Mouse (Mus musculus) hindbrain, embryonic 14.5 days (tissue): ENCODE measurements around the gene Epb41l1. TPM values are rescaled to one million over a fixed set of nuclear protein-coding genes. Genes with fewer than 3 reads are reported as not detected.

Experiments
- ATAC-seq: fragments of 200-750 bp; cut with Nextera tagmentation; 2 replicates; pipeline ENCODE4 v1.8.0; 2017; ENCODE audit warnings: moderate number of reproducible peaks, mild to moderate bottlenecking, moderate TSS enrichment, moderate library complexity; ENCODE audit not compliant: low FRiP score
- DNase-seq: peaks from one replicate; pipeline ENCODE4 v3.0.0-alpha.2; 2015; ENCODE audit warnings: low spot score
- H3K27ac ChIP-seq: fragments of 300-500 bp; sonication (generic); 2 replicates; pipeline ENCODE4 v1.5.1; 2014; ENCODE audit warnings: mild to moderate bottlenecking, moderate library complexity
- H3K27me3 ChIP-seq: fragments of 300-500 bp; sonication (generic); 2 replicates; pipeline ENCODE4 v1.6.1; 2014; ENCODE audit warnings: mild to moderate bottlenecking, low read length, mixed read lengths; ENCODE audit not compliant: control insufficient read depth, insufficient read depth
- H3K36me3 ChIP-seq: fragments of 300-500 bp; sonication (generic); replicated peaks from 2 replicates; pipeline ENCODE4 v1.6.1; 2014; ENCODE audit not compliant: control insufficient read depth, insufficient read depth
- H3K4me1 ChIP-seq: fragments of 300-500 bp; sonication (generic); replicated peaks from 2 replicates; pipeline ENCODE4 v1.6.1; 2014; ENCODE audit warnings: antibody characterized with exemption, low read length, mixed read lengths; ENCODE audit not compliant: control insufficient read depth, insufficient read depth
- H3K4me2 ChIP-seq: fragments of 300-500 bp; sonication (generic); replicated peaks from 2 replicates; pipeline ENCODE4 v1.6.1; 2014; ENCODE audit warnings: mild to moderate bottlenecking, moderate library complexity
- H3K4me3 ChIP-seq: fragments of 300-500 bp; sonication (generic); replicated peaks from 2 replicates; pipeline ENCODE4 v1.5.1; 2014; ENCODE audit warnings: mild to moderate bottlenecking, low read length
- H3K9ac ChIP-seq: fragments of 300-500 bp; sonication (generic); 2 replicates; pipeline ENCODE4 v1.6.1; 2014
- H3K9me3 ChIP-seq: fragments of 300-500 bp; sonication (generic); 2 replicates; pipeline ENCODE4 v1.6.1; 2016; ENCODE audit warnings: low read length; ENCODE audit not compliant: control insufficient read depth
- WGBS: fragments of 180-500 bp; shearing (Covaris S2); extraction: QIAGEN DNeasy Blood & Tissue Kit; methylation state at CpG from one replicate; pipeline ENCODE4 v1.1.7; 2014; 5-methylcytosine and 5-hydroxymethylcytosine counted together
- polyA plus RNA-seq: library from polyadenylated mRNA; unstranded; fragments of >200 nt; fragmentation: Nextera tagmentation; extraction: Ambion mirVana; gene quantifications from 2 replicates; pipeline ENCODE4 v1.2.1, GENCODE M21; 2014

Epb41l1 gene
- polyA plus RNA-seq, 1 experiment from 2014 or later = 19.5 TPM

GRCm38 (mm10) chr2:156552421-156552820 lies 131.7 kb downstream of the Epb41l1 start:
- Histone ChIP-seq H3K9me3 (no peaks in the 10 kb centered on the region), H3K4me3 (no peak overlapping the region), H3K9ac (no peak overlapping the region), H3K36me3 (peaks cover 60% of the 10 kb centered on the region), H3K27me3 (no peaks in the 10 kb centered on the region), H3K4me2 (no peak overlapping the region), H3K4me1 (peaks cover 8% of the 10 kb centered on the region), H3K27ac (no peak overlapping the region)
- WGBS = 91% methylated on average over 4 of the region's 4 CpGs
- DNase-seq (no peak), ATAC-seq (no peak)

GRCm38 (mm10) chr2:156561808-156562207 lies 141.1 kb downstream of the Epb41l1 start:
- Histone ChIP-seq H3K27ac (no peak overlapping the region), H3K4me1 (no peaks in the 10 kb centered on the region), H3K4me2 (no peak overlapping the region), H3K9ac (no peak overlapping the region), H3K27me3 (no peaks in the 10 kb centered on the region), H3K4me3 (no peak overlapping the region), H3K36me3 (peaks cover 67% of the 10 kb centered on the region), H3K9me3 (no peaks in the 10 kb centered on the region)
- ATAC-seq = no peak
- no peak for DNase-seq
- 93% methylated on average over 2 of the region's 2 CpGs for WGBS

GRCm38 (mm10) chr2:156563557-156563956 lies 142.8 kb downstream of the Epb41l1 start:
- Histone ChIP-seq H3K4me3 (no peak overlapping the region), H3K4me1 (no peaks in the 10 kb centered on the region), H3K4me2 (no peak overlapping the region), H3K27me3 (no peaks in the 10 kb centered on the region), H3K27ac (no peak overlapping the region), H3K36me3 (peaks cover 67% of the 10 kb centered on the region), H3K9me3 (no peaks in the 10 kb centered on the region), H3K9ac (no peak overlapping the region)
- no peak for ATAC-seq
- DNase-seq = no peak
- 87% methylated on average over 5 of the region's 5 CpGs for WGBS

GRCm38 (mm10) chr2:156566512-156566911 lies 145.8 kb downstream of the Epb41l1 start:
- no peak for ATAC-seq
- DNase-seq = no peak
- H3K9ac ChIP-seq = no peak overlapping the region
- no peak overlapping the region for H3K4me3 ChIP-seq
- H3K4me1 ChIP-seq = no peaks in the 10 kb centered on the region
- H3K27ac ChIP-seq = no peak overlapping the region
- no peaks in the 10 kb centered on the region for H3K9me3 ChIP-seq
- H3K27me3 ChIP-seq = no peaks in the 10 kb centered on the region
- no peak overlapping the region for H3K4me2 ChIP-seq
- peaks cover 59% of the 10 kb centered on the region for H3K36me3 ChIP-seq
- 85% methylated on average over 2 of the region's 2 CpGs for WGBS

GRCm38 (mm10) chr2:156568647-156569046 lies 147.9 kb downstream of the Epb41l1 start:
- Histone ChIP-seq H3K36me3 (peaks cover 54% of the 10 kb centered on the region), H3K27ac (no peak overlapping the region)

GRCm38 (mm10) chr2:156569261-156569660 lies 148.6 kb downstream of the Epb41l1 start:
- H3K27me3 ChIP-seq = no peaks in the 10 kb centered on the region
- no peak overlapping the region for H3K4me3 ChIP-seq
- no peak overlapping the region for H3K9ac ChIP-seq
- H3K27ac ChIP-seq = no peak overlapping the region
- DNase-seq (no peak), ATAC-seq (no peak)
- WGBS = 90% methylated on average over 3 of the region's 3 CpGs
- H3K9me3 ChIP-seq = no peaks in the 10 kb centered on the region
- peaks cover 48% of the 10 kb centered on the region for H3K36me3 ChIP-seq
- no peak overlapping the region for H3K4me2 ChIP-seq
- no peaks in the 10 kb centered on the region for H3K4me1 ChIP-seq

More at GRCm38 (mm10) chr2:156568647-156569046, 147.9 kb downstream of the Epb41l1 start:
- 94% methylated on average over 7 of the region's 7 CpGs for WGBS
- DNase-seq = no peak
- no peak overlapping the region for H3K4me3 ChIP-seq
- no peaks in the 10 kb centered on the region for H3K27me3 ChIP-seq
- ATAC-seq = no peak
- H3K4me2 ChIP-seq = no peak overlapping the region
- no peaks in the 10 kb centered on the region for H3K9me3 ChIP-seq
- no peaks in the 10 kb centered on the region for H3K4me1 ChIP-seq
- H3K9ac ChIP-seq = no peak overlapping the region

GRCm38 (mm10) chr2:156571521-156571920 lies 150.8 kb downstream of the Epb41l1 start:
- Histone ChIP-seq H3K4me1 (no peaks in the 10 kb centered on the region), H3K4me3 (no peak overlapping the region), H3K27ac (no peak overlapping the region), H3K9me3 (no peaks in the 10 kb centered on the region), H3K4me2 (no peak overlapping the region), H3K27me3 (no peaks in the 10 kb centered on the region), H3K36me3 (peaks cover 30% of the 10 kb centered on the region), H3K9ac (no peak overlapping the region)
- DNase-seq (no peak), ATAC-seq (no peak)
- 86% methylated on average over 6 of the region's 6 CpGs for WGBS

GRCm38 (mm10) chr2:156576850-156577587 lies 156.3 kb downstream of the Epb41l1 start:
- Histone ChIP-seq H3K4me3 (no peak overlapping the region), H3K4me2 (no peak overlapping the region), H3K9me3 (no peaks in the 10 kb centered on the region), H3K27ac (no peak overlapping the region), H3K27me3 (no peaks in the 10 kb centered on the region), H3K4me1 (no peaks in the 10 kb centered on the region), H3K9ac (no peak overlapping the region), H3K36me3 (no peaks in the 10 kb centered on the region)
- DNase-seq = no peak
- WGBS = 80% methylated on average over 7 of the region's 7 CpGs
- no peak for ATAC-seq

- H3K9me3 ChIP-seq = no peaks in the 10 kb centered on the region
- H3K4me3 ChIP-seq = no peak overlapping the region
- ATAC-seq (no peak), DNase-seq (no peak)
- H3K27me3 ChIP-seq = no peaks in the 10 kb centered on the region
- no peak overlapping the region for H3K4me2 ChIP-seq
- 0 out of 2 replicates have a peak, but pooled peaks cover 5% of the 10 kb centered on the region for H3K4me1 ChIP-seq
- no peak overlapping the region for H3K9ac ChIP-seq
- 82% methylated on average over 5 of the region's 5 CpGs for WGBS
- H3K36me3 ChIP-seq = no peaks in the 10 kb centered on the region
- H3K27ac ChIP-seq = no peak overlapping the region
Observed at GRCm38 (mm10) chr2:156580507-156580906, 159.8 kb downstream of the Epb41l1 start.
